Mouse (Mus musculus) CH12.LX (cell line): ENCODE results near the gene Aldh9a1. TPM values are rescaled to one million over a fixed set of nuclear protein-coding genes. Genes with fewer than 3 reads are reported as not detected.

Source experiments
- DNase-seq: peaks from one replicate; pipeline ENCODE4 v3.0.0-alpha.2; 2013; ENCODE audit errors: extremely low read depth
- H3K27ac ChIP-seq: 2 replicates; pipeline ENCODE4 v1.5.1; 2012; ENCODE audit warnings: low read depth, mild to moderate bottlenecking, control low read depth, moderate library complexity; ENCODE audit not compliant: insufficient read depth
- H3K27me3 ChIP-seq: replicated peaks from 2 replicates; pipeline ENCODE3; 2012; ENCODE audit warnings: inconsistent platforms
- H3K36me3 ChIP-seq, 2 experiments: replicated peaks in 1 of 2; 2 replicates each; pipeline versions ENCODE3 to v1.6.1; 2012; ENCODE audit warnings: inconsistent platforms in 1 of 2, low read length in 1 of 2, mild to moderate bottlenecking in 1 of 2, mixed read lengths in 1 of 2, moderate library complexity in 1 of 2; ENCODE audit not compliant: control insufficient read depth in 1 of 2, insufficient read depth in 1 of 2
- H3K4me1 ChIP-seq, 2 experiments: 2 replicates each; pipeline ENCODE4 v1.6.1; 2012; ENCODE audit warnings: inconsistent platforms in 1 of 2, moderate library complexity in 1 of 2; ENCODE audit not compliant: insufficient read depth in 2 of 2, control insufficient read depth in 1 of 2
- H3K4me2 ChIP-seq: 2 replicates; pipeline ENCODE4 v1.6.1; 2012; ENCODE audit warnings: low read depth, mild to moderate bottlenecking, control low read depth; ENCODE audit not compliant: poor library complexity, insufficient read depth, severe bottlenecking
- H3K4me3 ChIP-seq, 3 experiments: fragments of 150-350 bp in 1 of 3; sonication (generic) in 1 of 3; replicated peaks in 1 of 3; 2 replicates each; pipeline versions ENCODE3 to v1.5.1; 2011 to 2012; ENCODE audit warnings: low read depth in 2 of 3, low read length in 2 of 3, mild to moderate bottlenecking in 2 of 3, moderate library complexity in 2 of 3, control low read depth in 1 of 3, improper control_type of control experiment in 1 of 3, inconsistent platforms in 1 of 3, mixed read lengths in 1 of 3; ENCODE audit not compliant: poor library complexity in 1 of 3
- H3K79me2 ChIP-seq: replicated peaks from 2 replicates; pipeline ENCODE4 v1.6.1; 2012; ENCODE audit warnings: mild to moderate bottlenecking, moderate library complexity; ENCODE audit not compliant: control insufficient read depth, poor library complexity, insufficient read depth, severe bottlenecking; ENCODE audit errors: extremely low read depth
- H3K9ac ChIP-seq: 2 replicates; pipeline ENCODE4 v1.6.1; 2012; ENCODE audit warnings: low read depth, mild to moderate bottlenecking, control low read depth, moderate library complexity; ENCODE audit not compliant: insufficient read depth
- H3K9me3 ChIP-seq: replicated peaks from 2 replicates; pipeline ENCODE3; 2012; ENCODE audit warnings: low read length, inconsistent platforms, mixed read lengths
- BHLHE40 ChIP-seq: IDR thresholded peaks from 2 replicates; pipeline ENCODE4 v1.6.1; 2011; ENCODE audit warnings: mild to moderate bottlenecking, low read depth, low read length, improper control_type of control experiment
- CHD1 ChIP-seq: IDR thresholded peaks from 2 replicates; pipeline ENCODE4 v1.6.1; 2012; ENCODE audit warnings: low read depth, low read length, improper control_type of control experiment, inconsistent platforms
- CHD2 ChIP-seq: IDR thresholded peaks from 2 replicates; pipeline ENCODE4 v1.6.1; 2011; ENCODE audit warnings: low read length, improper control_type of control experiment
- ELF1 ChIP-seq: IDR thresholded peaks from 2 replicates; pipeline ENCODE4 v1.6.1; 2014; ENCODE audit warnings: low read depth, mild to moderate bottlenecking, inconsistent platforms, low read length, improper control_type of control experiment
- EP300 ChIP-seq: IDR thresholded peaks from 2 replicates; pipeline ENCODE4 v1.6.1; 2011; ENCODE audit warnings: low read length, improper control_type of control experiment
- ETS1 ChIP-seq: conservative IDR thresholded peaks from 2 replicates; pipeline ENCODE4 v1.6.1; 2012; ENCODE audit warnings: low read depth, mild to moderate bottlenecking, inconsistent platforms, low read length, improper control_type of control experiment, moderate library complexity
- GABPA ChIP-seq: IDR thresholded peaks from 2 replicates; pipeline ENCODE4 v1.6.1; 2012; ENCODE audit warnings: low read depth, low read length, improper control_type of control experiment, inconsistent platforms; ENCODE audit not compliant: insufficient replicate concordance
- HCFC1 ChIP-seq: IDR thresholded peaks from 2 replicates; pipeline ENCODE4 v1.6.1; 2012; ENCODE audit warnings: low read depth, mild to moderate bottlenecking, inconsistent platforms, low read length, improper control_type of control experiment
- JUN ChIP-seq: IDR thresholded peaks from 2 replicates; pipeline ENCODE4 v1.6.1; 2011; ENCODE audit warnings: low read depth, mild to moderate bottlenecking, low read length, improper control_type of control experiment, moderate library complexity; ENCODE audit not compliant: insufficient read depth
- MAFK ChIP-seq: IDR thresholded peaks from 2 replicates; pipeline ENCODE4 v1.6.1; 2011; ENCODE audit warnings: low read length, improper control_type of control experiment; ENCODE audit not compliant: insufficient replicate concordance
- MEF2A ChIP-seq: IDR thresholded peaks from 2 replicates; pipeline ENCODE4 v1.6.1; 2014; ENCODE audit warnings: low read depth, mild to moderate bottlenecking, inconsistent platforms, low read length, improper control_type of control experiment, borderline replicate concordance
- MXI1 ChIP-seq: IDR thresholded peaks from 2 replicates; pipeline ENCODE4 v1.6.1; 2011; ENCODE audit warnings: mild to moderate bottlenecking, low read depth, low read length, improper control_type of control experiment
- MYC ChIP-seq: IDR thresholded peaks from 2 replicates; pipeline ENCODE4 v1.6.1; 2011; ENCODE audit warnings: low read depth, mild to moderate bottlenecking, improper control_type of control experiment, low read length
- NELFE ChIP-seq: IDR thresholded peaks from 2 replicates; pipeline ENCODE4 v1.6.1; 2011; ENCODE audit warnings: low read depth, low read length, improper control_type of control experiment
- NRF1 ChIP-seq: IDR thresholded peaks from 2 replicates; pipeline ENCODE4 v1.6.1; 2014; ENCODE audit warnings: low read depth, mild to moderate bottlenecking, inconsistent platforms, low read length, improper control_type of control experiment, moderate library complexity
- PAX5 ChIP-seq: IDR thresholded peaks from 2 replicates; pipeline ENCODE4 v1.6.1; 2012; ENCODE audit warnings: low read length, inconsistent platforms, mixed read lengths
- RAD21 ChIP-seq: IDR thresholded peaks from 2 replicates; pipeline ENCODE4 v1.6.1; 2011; ENCODE audit warnings: low read depth, mild to moderate bottlenecking, low read length, improper control_type of control experiment, moderate library complexity
- RCOR1 ChIP-seq: conservative IDR thresholded peaks from 2 replicates; pipeline ENCODE4 v1.6.1; 2012; ENCODE audit warnings: low read depth, mild to moderate bottlenecking, inconsistent platforms, low read length, improper control_type of control experiment
- SIN3A ChIP-seq: IDR thresholded peaks from 2 replicates; pipeline ENCODE4 v1.6.1; 2012; ENCODE audit warnings: low read length, improper control_type of control experiment, inconsistent platforms
- SMC3 ChIP-seq: IDR thresholded peaks from 2 replicates; pipeline ENCODE4 v1.6.1; 2011; ENCODE audit warnings: low read depth, low read length, improper control_type of control experiment
- USF2 ChIP-seq: conservative IDR thresholded peaks from 2 replicates; pipeline ENCODE4 v1.6.1; 2011; ENCODE audit warnings: low read depth, low read length, improper control_type of control experiment
- dilution Hi-C: fragments of 300-500 bp; cut with MboI; formaldehyde crosslinking; loops from 2 replicates; pipeline ENCODE4 v1.14.3; 2020; ENCODE audit warnings: low sequenced_read_pairs; ENCODE audit not compliant: extremely low pct_unique_long_range_greater_than_20kb, extremely low pct_ligation_motif_present
- in situ Hi-C: fragments of 300-500 bp; cut with MboI; formaldehyde crosslinking; loops from 3 replicates; pipeline ENCODE4 v1.14.3; 2019; ENCODE audit warnings: low sequenced_read_pairs, low pct_ligation_motif_present, low pct_unique_long_range_greater_than_20kb, mixed read lengths
- polyA plus RNA-seq: library from polyadenylated mRNA; unstranded; fragments of >175 nt; gene quantifications from 2 replicates; pipeline ENCODE4 v1.2.1, GENCODE M21; 2012; ENCODE audit warnings: low read depth; ENCODE audit not compliant: insufficient read length
- total RNA-seq, 2 experiments: library from RNA; depleted of rRNA; stranded (reverse); fragments of 300-350 nt in 1 of 2; fragments of >200 nt in 1 of 2; gene quantifications; 2 replicates each; pipeline ENCODE4 v1.2.3; 2012 to 2014

The Aldh9a1 gene
- total and polyA plus RNA-seq, 3 experiments = 26.2 to 79.7 (median 31.2) TPM

DNA sequence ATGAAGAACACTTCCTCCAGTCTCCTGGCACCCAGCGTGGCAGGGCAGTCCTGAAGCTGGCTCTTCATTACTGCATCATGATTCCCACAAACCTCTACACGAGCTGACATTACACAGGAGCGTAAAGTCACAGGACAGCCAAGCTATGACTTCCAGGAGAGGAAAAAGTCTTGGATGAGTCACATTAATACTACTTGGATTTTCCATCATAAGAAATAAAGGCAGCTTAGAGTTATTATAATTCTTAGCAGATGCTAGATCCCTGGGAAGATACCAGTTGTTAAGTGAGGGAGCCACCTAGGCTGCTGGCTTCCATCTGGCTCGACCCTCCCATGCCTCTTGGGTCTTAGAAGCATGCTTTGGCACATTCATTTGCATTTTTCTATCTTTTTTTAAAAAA is 40.6 kb downstream of the Aldh9a1 start:
- Histone ChIP-seq H3K27ac (no peak overlapping the region), H3K4me2 (no peak overlapping the region), H3K4me3 (no peak overlapping the region), H3K79me2 (no peaks in the 10 kb centered on the region), H3K27me3 (peaks cover 86% of the 10 kb centered on the region), H3K36me3 (no peaks in the 10 kb centered on the region), H3K4me1 (peaks cover 0 to 16% of the 10 kb centered on the region in 2 experiments; a peak in 2 of 4 replicates), H3K9me3 (no peaks in the 10 kb centered on the region), H3K9ac (no peak overlapping the region)
- DNase-seq = no peak
- TF ChIP-seq RAD21 (no peak), NRF1 (no peak), SMC3 (no peak), EP300 (no peak), RCOR1 (no peak), USF2 (no peak), BHLHE40 (no peak), ETS1 (no peak), NELFE (no peak), PAX5 (no peak), SIN3A (no peak), MEF2A (no peak), MYC (no peak), CHD2 (no peak), CHD1 (no peak), JUN (no peak), MAFK (no peak), ELF1 (no peak)
- dilution Hi-C loops = no loop called here
- in situ Hi-C loops = no loop called here

GRCm38 (mm10) chr1:167391241-167391640 is 41.5 kb downstream of the Aldh9a1 start:
- Histone ChIP-seq H3K27me3 (peaks cover 87% of the 10 kb centered on the region), H3K9ac (no peak overlapping the region), H3K36me3 (no peaks in the 10 kb centered on the region)
- TF ChIP-seq MXI1 (no peak), HCFC1 (no peak), GABPA (no peak), RAD21 (no peak)
- TF ChIP-seq, all 38 proteins: peak for 0
- Histone ChIP-seq H3K27ac (no peak overlapping the region), H3K79me2 (no peaks in the 10 kb centered on the region), H3K4me2 (no peak overlapping the region), H3K9me3 (no peaks in the 10 kb centered on the region), H3K4me3 (no peak overlapping the region), H3K4me1 (peaks cover 0 to 16% of the 10 kb centered on the region in 2 experiments; a peak in 2 of 4 replicates)
- DNase-seq = no peak
- dilution Hi-C loops (no loop called here), in situ Hi-C loops (no loop called here)
